Mouse (Mus musculus) yolk sac, embryonic 10.5 days (tissue): Measurements from ENCODE around the gene Hmgxb4.
"Not testable (repeated sequence)": the region's sequence is repeated elsewhere in the genome, so short reads cannot be mapped to it uniquely, and the experiment has no call there.

Source experiments
- DNase-seq: peaks from one replicate; pipeline ENCODE4 v3.0.0-alpha.2; 2017; ENCODE audit warnings: low spot score

Gene Hmgxb4

GRCm38 (mm10) chr8:74993081-74993474 lies at the start of gene Hmgxb4:
Hmgxb4 (plus strand) TSS chr8:74993356.
- no peak for DNase-seq

- DNase-seq, result no peak
Measured at GRCm38 (mm10) chr8:74949445-74949844, 43.7 kb upstream of the Hmgxb4 start.

GRCm38 (mm10) chr8:74963983-74964382 lies 29.2 kb upstream of the Hmgxb4 start:
- DNase-seq, result no peak

- DNase-seq, result not testable (repeated sequence)
Measured at GRCm38 (mm10) chr8:74970286-74970685, 22.9 kb upstream of the Hmgxb4 start.

GRCm38 (mm10) chr8:74971636-74972035 lies 21.5 kb upstream of the Hmgxb4 start:
- DNase-seq, result no peak

- DNase-seq, result no peak
Measured at GRCm38 (mm10) chr8:74972322-74972883, 20.8 kb upstream of the Hmgxb4 start.

GRCm38 (mm10) chr8:74973121-74973869 lies 19.9 kb upstream of the Hmgxb4 start:
- no peak for DNase-seq

- DNase-seq, result no peak
Measured at GRCm38 (mm10) chr8:74973904-74974303, 19.3 kb upstream of the Hmgxb4 start.

GRCm38 (mm10) chr8:74977427-74977826 lies 15.7 kb upstream of the Hmgxb4 start:
- DNase-seq, result no peak

GRCm38 (mm10) chr8:74980060-74980710 lies 13.0 kb upstream of the Hmgxb4 start:
- DNase-seq, result no peak

- DNase-seq, result peak; percentile 44
Measured at GRCm38 (mm10) chr8:74980711-74981062, 12.5 kb upstream of the Hmgxb4 start.

- DNase-seq, result no peak
Measured at GRCm38 (mm10) chr8:74981809-74982208, 11.3 kb upstream of the Hmgxb4 start.

GRCm38 (mm10) chr8:74987436-74987835 lies 5.7 kb upstream of the Hmgxb4 start:
- no peak for DNase-seq

- DNase-seq, result no peak
Measured at GRCm38 (mm10) chr8:74990021-74990420, 3.1 kb upstream of the Hmgxb4 start.

- peak; percentile 84 for DNase-seq
Measured at GRCm38 (mm10) chr8:74993475-74994451, 607 bp downstream of the Hmgxb4 start.

GRCm38 (mm10) chr8:74994540-74994939 lies 1.4 kb downstream of the Hmgxb4 start:
- peak; percentile 23 for DNase-seq

GRCm38 (mm10) chr8:75000431-75000830 lies 7.3 kb downstream of the Hmgxb4 start:
- DNase-seq, result no peak

- DNase-seq, result no peak
Measured at GRCm38 (mm10) chr8:75008826-75009225, 15.7 kb downstream of the Hmgxb4 start.

- no peak for DNase-seq
Measured at GRCm38 (mm10) chr8:75013557-75013956, 20.4 kb downstream of the Hmgxb4 start.

- no peak for DNase-seq
Measured at GRCm38 (mm10) chr8:75013964-75014363, 20.8 kb downstream of the Hmgxb4 start.

GRCm38 (mm10) chr8:75015981-75016380 lies 22.8 kb downstream of the Hmgxb4 start:
- DNase-seq, result no peak

GRCm38 (mm10) chr8:75016422-75016821 lies 23.3 kb downstream of the Hmgxb4 start:
- DNase-seq, result no peak
